Mouse (Mus musculus) ES-Bruce4 (cell line): ENCODE results near the gene Slc22a2. TPM values are rescaled to one million over a fixed set of nuclear protein-coding genes. Genes with fewer than 3 reads are reported as not detected.
"Not testable (repeated sequence)": the region's sequence is repeated elsewhere in the genome, so short reads cannot be mapped to it uniquely, and the experiment has no call there.

Experiments
- H3K27ac ChIP-seq: 2 replicates; pipeline ENCODE4 v1.5.1; 2012; ENCODE audit warnings: low read length, inconsistent platforms; ENCODE audit not compliant: insufficient read depth
- H3K27me3 ChIP-seq: 2 replicates; pipeline ENCODE4 v1.6.1; 2012; ENCODE audit warnings: mild to moderate bottlenecking, low read length, inconsistent platforms; ENCODE audit not compliant: control insufficient read depth, poor library complexity, insufficient read depth, severe bottlenecking
- H3K36me3 ChIP-seq: 2 replicates; pipeline ENCODE4 v1.6.1; 2012; ENCODE audit warnings: inconsistent platforms, mild to moderate bottlenecking, low read length, moderate library complexity; ENCODE audit not compliant: control insufficient read depth, poor library complexity, insufficient read depth, severe bottlenecking
- H3K4me1 ChIP-seq: one replicate; pipeline ENCODE4 v1.8.1; 2011; ENCODE audit warnings: low read length; ENCODE audit not compliant: control insufficient read depth, insufficient read depth
- H3K4me3 ChIP-seq: 2 replicates; pipeline ENCODE4 v1.5.1; 2011; ENCODE audit warnings: low read depth, mild to moderate bottlenecking, low read length
- H3K9ac ChIP-seq: 2 replicates; pipeline ENCODE4 v1.6.1; 2012; ENCODE audit warnings: low read depth, mild to moderate bottlenecking, inconsistent platforms; ENCODE audit not compliant: poor library complexity, severe bottlenecking
- H3K9me3 ChIP-seq: replicated peaks from 2 replicates; pipeline ENCODE4 v1.6.1; 2012; ENCODE audit warnings: mild to moderate bottlenecking, low read length, inconsistent platforms; ENCODE audit not compliant: control insufficient read depth, poor library complexity, insufficient read depth, severe bottlenecking
- CTCF ChIP-seq: IDR thresholded peaks from one replicate; pipeline ENCODE4 v1.8.1; 2011; ENCODE audit warnings: low read depth, low read length
- EP300 ChIP-seq: IDR thresholded peaks from 2 replicates; pipeline ENCODE4 v1.6.1; 2011; ENCODE audit warnings: low read depth, low read length; ENCODE audit not compliant: insufficient read depth
- POLR2A ChIP-seq: IDR thresholded peaks from one replicate; pipeline ENCODE4 v1.8.1; 2011; ENCODE audit warnings: low read length; ENCODE audit not compliant: insufficient read depth
- polyA plus RNA-seq: library from polyadenylated mRNA; stranded (reverse); fragments of >200 nt; gene quantifications from 2 replicates; pipeline ENCODE4 v1.2.4, GENCODE M21; 2011; ENCODE audit warnings: low read depth; ENCODE audit not compliant: missing spikeins, insufficient read depth, insufficient read length

The Slc22a2 gene
- polyA plus RNA-seq = not detected in 2 replicates

- no peaks in the 10 kb centered on the region for H3K4me1 ChIP-seq
- H3K4me3 ChIP-seq = no peak within 1 kb of the TSS
- no peak for TF ChIP-seq EP300
- no peak for TF ChIP-seq CTCF
- TF ChIP-seq POLR2A = no peak
- no peak within 1 kb of the TSS for H3K9ac ChIP-seq
- H3K9me3 ChIP-seq = no peaks in the 10 kb centered on the region
- H3K36me3 ChIP-seq = no peaks in the 10 kb centered on the region
- H3K27ac ChIP-seq = no peak within 1 kb of the TSS
- no peaks in the 10 kb centered on the region for H3K27me3 ChIP-seq
Observed at GRCm38 (mm10) chr17:12583991-12584390, at the start of gene Slc22a2. Gene Slc22a2 (plus strand): TSS chr17:12584132.

- peak; percentile 67 for TF ChIP-seq CTCF
- TF ChIP-seq EP300 = no peak
Observed at GRCm38 (mm10) chr17:12534353-12535145, 49.4 kb upstream of the Slc22a2 start.

GRCm38 (mm10) chr17:12562215-12562614 lies 21.7 kb upstream of the Slc22a2 start:
- Histone ChIP-seq H3K27me3 (no peaks in the 10 kb centered on the region), H3K27ac (no peak overlapping the region), H3K4me3 (no peak overlapping the region), H3K9ac (no peak overlapping the region), H3K36me3 (no peaks in the 10 kb centered on the region), H3K9me3 (peaks cover 40% of the 10 kb centered on the region), H3K4me1 (no peaks in the 10 kb centered on the region)
- TF ChIP-seq POLR2A = no peak
- no peak for TF ChIP-seq EP300
- TF ChIP-seq CTCF = no peak

More at GRCm38 (mm10) chr17:12534353-12535145, 49.4 kb upstream of the Slc22a2 start:
- H3K9ac ChIP-seq = no peak overlapping the region
- H3K36me3 ChIP-seq = no peaks in the 10 kb centered on the region
- no peaks in the 10 kb centered on the region for H3K27me3 ChIP-seq
- H3K27ac ChIP-seq = no peak overlapping the region
- H3K4me1 ChIP-seq = no peaks in the 10 kb centered on the region
- H3K4me3 ChIP-seq = no peak overlapping the region
- no peaks in the 10 kb centered on the region for H3K9me3 ChIP-seq

GRCm38 (mm10) chr17:12564481-12565000 lies 19.4 kb upstream of the Slc22a2 start:
- H3K36me3 ChIP-seq, H3K4me3 ChIP-seq, H3K27ac ChIP-seq, H3K27me3 ChIP-seq, H3K9ac ChIP-seq, H3K4me1 ChIP-seq: not testable (repeated sequence)
- H3K9me3 ChIP-seq = peaks cover 28% of the 10 kb centered on the region

GRCm38 (mm10) chr17:12565443-12565842 lies 18.5 kb upstream of the Slc22a2 start:
- no peak overlapping the region for H3K27ac ChIP-seq
- no peak overlapping the region for H3K4me3 ChIP-seq
- TF ChIP-seq EP300 = no peak
- no peak for TF ChIP-seq CTCF
- TF ChIP-seq POLR2A = no peak
- no peaks in the 10 kb centered on the region for H3K27me3 ChIP-seq
- peaks cover 28% of the 10 kb centered on the region for H3K9me3 ChIP-seq
- no peaks in the 10 kb centered on the region for H3K4me1 ChIP-seq
- H3K9ac ChIP-seq = no peak overlapping the region
- no peaks in the 10 kb centered on the region for H3K36me3 ChIP-seq

GRCm38 (mm10) chr17:12571316-12571715 lies 12.6 kb upstream of the Slc22a2 start:
- Histone ChIP-seq H3K9ac (no peak overlapping the region), H3K27ac (no peak overlapping the region), H3K4me3 (no peak overlapping the region), H3K9me3 (peaks cover 5% of the 10 kb centered on the region), H3K27me3 (no peaks in the 10 kb centered on the region), H3K36me3 (no peaks in the 10 kb centered on the region), H3K4me1 (no peaks in the 10 kb centered on the region)
- TF ChIP-seq CTCF (no peak), POLR2A (no peak), EP300 (no peak)
